Mouse (Mus musculus) gastrocnemius, postnatal 14 days (tissue): ENCODE measurements around the gene Rbbp8nl. TPM values are rescaled to one million over a fixed set of nuclear protein-coding genes. Genes with fewer than 3 reads are reported as not detected.

Experiments
- DNase-seq: peaks from one replicate; pipeline ENCODE4 v3.0.0; 2021; ENCODE audit warnings: mixed read lengths
- intact Hi-C: fragments of 180-260 bp; cut with DNase I; formaldehyde crosslinking; loops from one replicate; pipeline ENCODE4 v1.15.1; 2025; ENCODE audit warnings: low total_unique reads
- microRNA-seq, 2 experiments: library from miRNA; unstranded; fragments of <30 nt; microRNA quantifications; one replicate each; pipeline ENCODE4 v1.2.0; 2021
- total RNA-seq, 2 experiments: library from RNA; stranded (reverse); gene quantifications; 2 replicates each; pipeline ENCODE4 v1.2.3; 2021

Gene Rbbp8nl
- total RNA-seq, 2 experiments from 2014 or later, result not detected

DNA sequence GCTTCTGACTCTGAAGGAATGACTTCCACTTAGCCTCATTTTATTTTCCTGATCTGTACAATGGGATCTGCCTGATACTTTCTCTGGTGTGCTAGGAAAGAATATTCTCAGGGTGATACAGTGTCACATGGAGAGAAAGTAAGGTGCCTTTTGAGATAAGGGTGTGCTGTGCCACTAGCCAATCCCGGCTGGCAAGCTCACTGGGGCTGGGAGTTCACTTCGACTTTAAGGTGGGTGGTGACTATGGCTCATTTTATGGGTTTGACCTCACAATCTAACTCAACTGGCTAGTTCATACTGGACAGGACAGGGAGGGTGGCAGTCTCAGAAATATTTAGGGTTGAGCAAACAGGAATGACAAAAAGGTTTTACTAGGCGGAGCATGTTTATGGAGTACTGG is 52.7 kb downstream of the Rbbp8nl start:
- intact Hi-C loops, result no loop called here
- no peak for DNase-seq

- DNase-seq, result no peak
- intact Hi-C loops, result no loop called here
Observed at GRCm38 (mm10) chr2:180236500-180236899, 53.2 kb downstream of the Rbbp8nl start.

DNA sequence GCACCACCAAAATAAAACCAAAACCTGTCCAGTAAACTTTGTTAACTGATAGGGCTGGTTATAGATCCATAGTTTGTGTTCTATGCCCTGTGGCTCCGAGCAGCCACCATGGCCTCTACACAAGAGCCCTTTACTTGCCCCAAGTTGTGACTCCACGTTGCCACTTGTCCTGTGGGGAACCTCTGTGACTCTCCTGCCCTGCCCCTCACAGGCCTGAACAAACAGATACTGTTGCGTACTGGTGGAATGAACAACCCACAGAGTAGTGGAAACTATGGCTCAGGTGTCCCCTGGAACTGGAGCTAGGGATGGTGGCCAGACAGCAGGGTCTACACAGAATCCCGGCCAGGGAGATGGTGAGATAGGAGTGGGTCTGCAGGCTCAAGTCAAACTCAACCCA is 53.9 kb downstream of the Rbbp8nl start:
- intact Hi-C loops, result no loop called here
- no peak for DNase-seq

DNA sequence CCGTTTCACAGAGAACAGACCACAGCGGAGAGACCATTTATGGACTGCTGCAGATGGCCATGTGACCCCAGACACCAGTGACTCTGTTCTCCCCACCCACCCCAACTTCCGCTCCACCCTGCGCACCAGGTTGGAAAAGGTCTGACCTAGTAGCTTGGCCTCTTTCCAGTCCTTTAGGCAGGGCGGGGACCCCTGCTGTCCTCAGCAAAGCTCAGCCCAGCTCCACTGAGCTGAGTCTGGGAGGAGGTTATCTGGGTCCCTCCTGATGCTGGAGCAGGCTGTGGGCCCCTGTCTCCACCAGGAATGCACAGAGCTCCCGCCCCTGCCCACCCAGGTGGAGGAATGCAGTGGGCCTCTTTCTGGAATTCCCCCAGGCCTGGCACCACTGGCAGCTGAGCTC is 54.7 kb downstream of the Rbbp8nl start:
- intact Hi-C loops, result no loop called here

GRCm38 (mm10) chr2:180234353-180234752 is 55.3 kb downstream of the Rbbp8nl start:
- DNase-seq, result no peak
- intact Hi-C loops, result no loop called here

More for the DNA sequence above, 54.7 kb downstream of the Rbbp8nl start:
- DNase-seq, result no peak

DNA sequence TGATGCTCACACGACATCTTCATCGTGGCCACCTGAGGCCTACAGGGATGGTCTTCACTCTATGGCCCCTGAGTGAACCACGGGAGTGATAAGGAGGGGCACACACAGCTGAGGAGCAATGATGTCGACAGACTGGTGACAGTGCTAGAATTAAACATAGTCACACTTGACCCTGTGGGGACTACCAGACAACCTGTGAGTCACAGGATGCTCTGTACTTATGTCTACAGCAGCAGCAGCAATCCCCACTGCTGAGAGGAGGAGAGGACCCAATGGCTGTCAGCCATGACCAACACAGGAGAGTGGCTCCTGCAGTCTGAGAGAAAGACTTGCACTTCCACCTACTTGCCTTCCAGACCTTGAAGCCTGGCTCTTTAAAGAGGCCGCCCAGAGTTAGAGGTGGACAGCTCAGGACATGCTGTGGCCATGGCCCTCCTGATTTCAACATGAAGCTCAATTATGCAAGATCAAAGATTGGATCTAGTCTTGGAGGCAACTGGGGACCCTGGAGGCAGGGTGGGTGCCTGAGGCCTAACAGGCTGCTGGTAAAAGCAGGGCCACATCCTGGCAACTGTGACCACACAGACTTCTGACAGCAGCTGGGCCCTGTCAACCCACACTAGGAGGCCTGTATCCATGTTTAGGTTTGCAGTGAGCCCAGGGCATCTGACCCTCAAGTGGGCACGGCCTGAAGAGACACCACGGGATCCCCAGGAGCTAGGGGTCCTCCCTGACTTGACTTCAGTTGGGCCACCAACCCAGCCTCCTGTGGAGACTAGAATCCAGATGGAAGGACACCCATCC is 56.4 kb downstream of the Rbbp8nl start:
- DNase-seq, result no peak
- intact Hi-C loops, result no loop called here

DNA sequence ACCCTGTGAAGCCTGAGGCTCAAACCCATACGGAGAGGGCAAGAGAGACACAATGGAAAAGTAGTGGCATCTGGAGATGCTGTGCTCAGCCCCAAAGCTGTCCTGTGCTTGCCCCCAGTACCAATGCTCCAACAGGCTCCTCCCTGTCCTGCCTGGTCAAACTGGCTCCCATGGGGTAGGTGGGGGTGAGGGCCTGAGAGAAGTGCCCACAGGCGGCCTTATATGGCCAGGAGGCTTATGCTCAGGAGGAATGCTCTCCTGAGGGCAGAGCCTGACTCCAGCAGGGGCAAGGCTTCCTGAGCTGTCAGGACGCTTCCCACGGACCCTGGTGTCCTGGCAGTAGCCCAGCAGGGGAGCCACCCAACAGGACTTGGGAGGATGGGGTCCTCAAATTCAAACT is 59.2 kb downstream of the Rbbp8nl start:
- no peak for DNase-seq
- intact Hi-C loops, result no loop called here

GRCm38 (mm10) chr2:180229129-180229528 is 60.5 kb downstream of the Rbbp8nl start:
- intact Hi-C loops, result no loop called here
- no peak for DNase-seq

DNA sequence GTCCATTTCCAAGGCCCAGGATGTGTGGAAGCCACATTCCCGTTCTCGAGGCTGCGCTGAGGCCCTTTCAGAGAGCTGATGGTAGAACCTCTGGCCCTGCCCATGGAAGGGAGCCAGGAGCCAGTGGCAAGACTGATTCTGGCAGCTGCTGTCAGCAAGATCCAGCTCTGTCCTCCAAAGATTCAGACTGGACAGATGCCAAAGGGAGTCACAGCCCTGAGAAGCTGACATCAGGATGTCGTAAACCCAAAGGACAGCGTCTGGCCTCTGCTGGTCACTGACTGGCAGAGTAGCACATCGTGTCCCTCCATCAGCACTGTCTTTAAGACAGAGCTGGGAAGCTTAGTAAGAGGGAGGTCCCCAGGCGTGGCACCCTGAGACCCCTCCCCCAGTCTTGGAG is 61.1 kb downstream of the Rbbp8nl start:
- DNase-seq, result peak; percentile 66
- intact Hi-C loops, result no loop called here

GRCm38 (mm10) chr2:180228060-180228458 is 61.6 kb downstream of the Rbbp8nl start:
- intact Hi-C loops, result no loop called here
- no peak for DNase-seq

Small RNA genes within 50 kb of the gene (microRNA-seq; reads per million reads assigned to microRNA genes)
- gene Mir3091, result 0 reads per million in 2 experiments

Other genes with a start within 250 kb of the Rbbp8nl start
- 100 to 1,000 TPM; 130 to 143 TPM for gene Psma7, start 247.4 kb downstream of the Rbbp8nl start, total RNA-seq
- 1 to 10 TPM; 1.8 to 2.2 TPM for gene Ss18l1, start 247.4 kb downstream of the Rbbp8nl start, total RNA-seq
- gene Mtg2, start 219.3 kb downstream of the Rbbp8nl start, total RNA-seq, result 10 to 100 TPM in 1 of 2 experiments, 1 to 10 TPM in 1; 9.5 to 10.9 TPM
- under 1 TPM; 0.23 to 0.33 TPM for gene Hrh3, start 185.4 kb downstream of the Rbbp8nl start, total RNA-seq
- 10 to 100 TPM; 15.8 to 17.2 TPM for gene Osbpl2, start 170.6 kb downstream of the Rbbp8nl start, total RNA-seq
- 10 to 100 TPM; 95.7 to 97.3 TPM for gene Adrm1, start 118.4 kb downstream of the Rbbp8nl start, total RNA-seq
- gene Lama5, start 64.0 kb downstream of the Rbbp8nl start, total RNA-seq, result 10 to 100 TPM; 17.9 to 18.0 TPM
- gene Rps21, start 32.5 kb downstream of the Rbbp8nl start, total RNA-seq, result 100 to 1,000 TPM; 456 to 506 TPM
- gene Cables2, start 16.4 kb downstream of the Rbbp8nl start, total RNA-seq, result 1 to 10 TPM; 6.8 to 9.2 TPM
- gene Gata5, start 44.8 kb upstream of the Rbbp8nl start, total RNA-seq, result not detected
- under 1 TPM; 0.23 to 0.24 TPM for gene Slco4a1, start 166.4 kb upstream of the Rbbp8nl start, total RNA-seq
- gene Ntsr1, start 210.1 kb upstream of the Rbbp8nl start, total RNA-seq, result not detected